Mouse (Mus musculus) ES-E14 (cell line): ENCODE results near the gene Capn1. TPM values are rescaled to one million over a fixed set of nuclear protein-coding genes. Genes with fewer than 3 reads are reported as not detected.

ENCODE experiments used
- DNase-seq: peaks from one replicate; pipeline ENCODE4 v3.0.0-alpha.2; 2013; ENCODE audit warnings: low read depth, low spot score
- H3K27ac ChIP-seq: 2 replicates; pipeline ENCODE4 v1.5.1; 2012; ENCODE audit warnings: low read depth, mild to moderate bottlenecking, low read length, moderate library complexity, mixed read lengths; ENCODE audit not compliant: poor library complexity, insufficient read depth, severe bottlenecking
- H3K36me3 ChIP-seq: 2 replicates; pipeline ENCODE4 v1.6.1; 2012; ENCODE audit warnings: mild to moderate bottlenecking, low read length, moderate library complexity, mixed read lengths; ENCODE audit not compliant: control insufficient read depth, poor library complexity, insufficient read depth, severe bottlenecking
- H3K4me1 ChIP-seq, 2 experiments: fragments of 150-350 bp in 1 of 2; sonication (generic) in 1 of 2; 2 replicates each; pipeline ENCODE4 v1.6.1; 2012; ENCODE audit warnings: low read length in 2 of 2, mild to moderate bottlenecking in 1 of 2, mixed read lengths in 1 of 2; ENCODE audit not compliant: control insufficient read depth in 2 of 2, insufficient read depth in 2 of 2, poor library complexity in 1 of 2
- H3K4me3 ChIP-seq, 2 experiments: fragments of 150-350 bp in 1 of 2; sonication (generic) in 1 of 2; 2 replicates each; pipeline ENCODE4 v1.5.1; 2012; ENCODE audit warnings: low read length in 2 of 2, low read depth in 1 of 2, mild to moderate bottlenecking in 1 of 2, mixed read lengths in 1 of 2; ENCODE audit not compliant: insufficient read depth in 1 of 2, poor library complexity in 1 of 2, severe bottlenecking in 1 of 2
- H3K9ac ChIP-seq: 2 replicates; pipeline ENCODE4 v1.6.1; 2012; ENCODE audit warnings: low read depth, mild to moderate bottlenecking, low read length, mixed read lengths; ENCODE audit not compliant: poor library complexity, insufficient read depth, severe bottlenecking
- H3K9me3 ChIP-seq: fragments of 150-350 bp; sonication (generic); 2 replicates; pipeline ENCODE4 v1.6.1; 2012; ENCODE audit warnings: low read depth, mild to moderate bottlenecking, low read length; ENCODE audit not compliant: control insufficient read depth, insufficient read depth
- CHD2 ChIP-seq: IDR thresholded peaks from 2 replicates; pipeline ENCODE4 v1.6.1; 2014; ENCODE audit warnings: mild to moderate bottlenecking, low read depth, low read length, inconsistent platforms
- HCFC1 ChIP-seq: IDR thresholded peaks from 2 replicates; pipeline ENCODE4 v1.6.1; 2012; ENCODE audit warnings: low read length, inconsistent platforms, borderline replicate concordance; ENCODE audit not compliant: insufficient read depth
- MAFK ChIP-seq: IDR thresholded peaks from 2 replicates; pipeline ENCODE4 v1.6.1; 2014; ENCODE audit warnings: mild to moderate bottlenecking, low read depth, low read length, inconsistent platforms; ENCODE audit not compliant: insufficient read depth
- ZC3H11A ChIP-seq: IDR thresholded peaks from 2 replicates; pipeline ENCODE4 v1.6.1; 2012; ENCODE audit warnings: low read depth, mild to moderate bottlenecking, inconsistent platforms, low read length, borderline replicate concordance
- ZNF384 ChIP-seq: IDR thresholded peaks from 2 replicates; pipeline ENCODE4 v1.6.1; 2012; ENCODE audit warnings: low read depth, low read length, inconsistent platforms
- in situ Hi-C, 2 experiments: fragments of 600-800 bp; cut with MboI; formaldehyde crosslinking; loops; one replicate each; pipeline ENCODE4 v1.15.1; 2025; ENCODE audit warnings: low sequenced_read_pairs in 2 of 2, inconsistent platforms in 1 of 2; ENCODE audit not compliant: unreplicated experiment in 2 of 2
- total RNA-seq: library from RNA; depleted of rRNA; stranded (reverse); fragments of 300-350 nt; gene quantifications from 2 replicates; pipeline ENCODE4 v1.2.3, GENCODE M21; 2012

Capn1 gene
- total RNA-seq, 1 experiment: 20.4 TPM

DNA sequence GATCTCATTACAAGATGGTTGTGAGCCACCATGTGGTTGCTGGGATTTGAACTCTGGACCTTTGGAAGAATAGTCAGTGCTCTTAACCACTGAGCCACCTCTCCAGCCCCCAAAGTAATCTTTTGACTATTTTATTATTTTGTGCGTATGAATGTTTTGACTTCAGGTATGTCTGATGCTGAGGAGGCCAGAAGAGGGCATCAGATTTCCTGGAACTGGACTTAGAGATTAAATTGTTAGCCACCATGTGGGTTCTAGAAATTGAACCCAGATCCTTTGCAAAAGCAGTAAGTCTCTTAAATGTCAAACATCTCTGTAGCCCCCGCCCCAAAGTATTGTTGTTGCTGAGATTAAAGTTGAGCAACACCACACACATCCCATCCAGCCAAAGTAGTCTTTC is 49.8 kb downstream of the Capn1 start:
- H3K9me3 ChIP-seq: no peaks in the 10 kb centered on the region
- no peak overlapping the region for H3K9ac ChIP-seq
- no peak for DNase-seq
- H3K4me1 ChIP-seq: peaks cover 5% of the 10 kb centered on the region in 2 experiments; a peak in 2 of 4 replicates
- H3K27ac ChIP-seq: no peak overlapping the region
- H3K4me3 ChIP-seq: no peak overlapping the region
- in situ Hi-C loops: loop anchor here in 1 of 2 experiments (10.0 kb wide), 1 partner anchor 159 kb away; the partner anchor contains the start of gene Snx15
- TF ChIP-seq ZNF384 (no peak), ZC3H11A (no peak), HCFC1 (no peak), CHD2 (no peak)
- H3K36me3 ChIP-seq: peaks cover 3% of the 10 kb centered on the region; the same call in 1 of the 2 replicates

DNA sequence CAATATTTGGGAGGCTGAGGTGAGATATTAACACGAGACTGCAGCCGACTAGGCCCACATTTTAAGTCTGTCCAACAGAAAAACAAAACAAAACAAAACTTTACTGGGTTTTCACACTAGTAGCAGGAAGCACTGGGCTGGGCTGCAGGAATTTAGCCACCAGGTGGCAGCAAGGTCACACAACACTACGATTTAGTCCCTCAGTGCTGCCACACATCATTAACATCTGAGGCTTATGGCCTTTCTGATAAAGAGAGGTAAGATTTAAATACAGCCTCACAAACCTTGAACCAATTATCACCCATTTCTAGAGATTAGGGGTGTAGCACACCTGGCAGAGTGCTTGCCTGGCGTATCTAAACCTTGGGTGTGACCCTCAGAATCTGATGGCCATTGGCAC is 50.4 kb downstream of the Capn1 start:
- Histone ChIP-seq H3K9me3 (no peaks in the 10 kb centered on the region), H3K9ac (no peak overlapping the region), H3K4me3 (no peak overlapping the region), H3K27ac (no peak overlapping the region), H3K36me3 (peaks cover 8% of the 10 kb centered on the region; the same call in 1 of the 2 replicates), H3K4me1 (peaks cover 5% of the 10 kb centered on the region in 2 experiments; a peak in 2 of 4 replicates)
- TF ChIP-seq ZC3H11A (peak; percentile 77; the same call in 1 of the 2 replicates), CHD2 (no peak)
- in situ Hi-C loops: loop anchor here in 1 of 2 experiments (10.0 kb wide), 1 partner anchor 160 kb away; the partner anchor contains the start of gene Snx15
- peak; percentile 73 for DNase-seq

DNA sequence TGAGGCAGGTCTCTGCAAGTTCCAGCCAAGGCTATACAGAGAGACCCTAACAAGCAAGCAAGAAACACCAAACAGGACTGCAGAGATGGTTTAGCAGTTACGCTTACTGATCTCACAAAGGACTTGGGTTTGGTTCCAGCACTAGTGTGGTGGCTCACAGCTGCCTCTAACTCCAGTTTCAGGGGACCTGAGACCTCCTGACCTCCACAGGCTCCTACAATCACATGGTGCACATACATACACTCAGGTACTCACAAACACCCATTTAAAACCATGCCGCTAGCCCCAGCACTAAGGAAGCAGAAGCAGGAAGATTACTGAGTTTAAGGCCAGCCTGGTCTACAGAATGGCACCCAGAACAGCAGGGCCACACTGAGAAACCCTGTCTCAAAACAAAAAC is 50.9 kb downstream of the Capn1 start:
- no peak for DNase-seq
- peaks cover 5% of the 10 kb centered on the region in 2 experiments; a peak in 2 of 4 replicates for H3K4me1 ChIP-seq
- no peak overlapping the region for H3K27ac ChIP-seq
- H3K9ac ChIP-seq: peak overlapping the region; percentile 78; the same call in 1 of the 2 replicates
- in situ Hi-C loops: loop anchor here (5.0 to 10.0 kb wide), 2 partner anchors 160 to 162 kb away; partner anchors contain the start of gene Snx15 (in 2 of the 2)
- no peaks in the 10 kb centered on the region for H3K9me3 ChIP-seq
- peaks cover 8% of the 10 kb centered on the region; the same call in 1 of the 2 replicates for H3K36me3 ChIP-seq
- no peak for TF ChIP-seq HCFC1
- no peak for TF ChIP-seq ZNF384
- no peak for TF ChIP-seq MAFK
- no peak for TF ChIP-seq CHD2
- TF ChIP-seq ZC3H11A: no peak
- peak overlapping the region; percentile 77 to 81; a peak in 3 of 4 replicates for H3K4me3 ChIP-seq

DNA sequence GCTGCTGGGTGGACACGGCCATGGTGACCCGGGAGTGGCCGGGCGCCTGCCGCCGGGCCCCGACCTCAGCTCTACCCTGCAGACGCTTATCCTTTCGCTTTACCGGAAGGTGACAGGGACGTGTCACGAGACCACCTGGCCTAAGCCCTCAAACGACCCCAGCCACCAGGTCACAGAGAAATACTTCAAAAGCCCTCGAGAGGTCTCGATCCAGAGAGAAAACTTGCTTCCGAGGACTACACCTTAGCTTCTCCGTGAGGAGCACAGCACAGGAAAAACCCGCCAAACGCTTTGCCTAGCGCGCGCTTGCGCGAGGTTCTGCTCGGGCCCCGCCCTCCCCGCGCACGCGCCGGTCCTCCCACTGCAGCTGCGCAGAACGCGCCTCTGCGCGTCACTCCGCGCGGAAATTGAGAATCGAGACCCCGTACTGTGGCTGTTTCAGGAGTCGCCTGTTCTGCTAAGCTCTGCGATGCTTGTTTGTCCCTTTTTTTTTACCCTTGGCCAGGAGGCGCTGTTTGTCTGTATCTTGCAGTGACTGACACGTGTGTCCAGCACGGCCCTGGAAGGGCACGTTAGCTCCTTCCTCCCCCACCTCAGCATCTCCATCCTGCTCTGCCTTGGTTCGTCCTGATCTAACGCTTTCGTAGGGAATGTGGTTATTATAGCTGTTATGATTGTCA is 51.7 kb downstream of the Capn1 start, which contains the start of gene Pola2:
Gene Pola2 (minus strand): TSS at position 320 of the 680 bp plus-strand sequence.
- Histone ChIP-seq H3K9me3 (no peaks in the 10 kb centered on the region), H3K4me1 (peaks cover 5% of the 10 kb centered on the region in 2 experiments; a peak in 2 of 4 replicates), H3K27ac (peak within 1 kb of the TSS; percentile 38), H3K9ac (peak within 1 kb of the TSS; percentile 91), H3K4me3 (peak within 1 kb of the TSS; percentile 77 to 81), H3K36me3 (peaks cover 11% of the 10 kb centered on the region)
- TF ChIP-seq ZC3H11A: no peak
- TF ChIP-seq CHD2: no peak
- no peak for TF ChIP-seq MAFK
- TF ChIP-seq HCFC1: no peak
- no peak for TF ChIP-seq ZNF384
- DNase-seq: peak; percentile 73
- in situ Hi-C loops: loop anchor here (5.0 to 10.0 kb wide), 2 partner anchors 161 to 163 kb away; partner anchors contain the start of gene Snx15 (in 2 of the 2)
